Mouse (Mus musculus) mature B cell (primary cell): ENCODE data around the gene Nomo1.

Experiments
- in situ Hi-C: fragments of 300-500 bp; cut with MboI; formaldehyde crosslinking; loops from 2 replicates; pipeline ENCODE4 v1.14.3; 2019

Nomo1 gene

DNA sequence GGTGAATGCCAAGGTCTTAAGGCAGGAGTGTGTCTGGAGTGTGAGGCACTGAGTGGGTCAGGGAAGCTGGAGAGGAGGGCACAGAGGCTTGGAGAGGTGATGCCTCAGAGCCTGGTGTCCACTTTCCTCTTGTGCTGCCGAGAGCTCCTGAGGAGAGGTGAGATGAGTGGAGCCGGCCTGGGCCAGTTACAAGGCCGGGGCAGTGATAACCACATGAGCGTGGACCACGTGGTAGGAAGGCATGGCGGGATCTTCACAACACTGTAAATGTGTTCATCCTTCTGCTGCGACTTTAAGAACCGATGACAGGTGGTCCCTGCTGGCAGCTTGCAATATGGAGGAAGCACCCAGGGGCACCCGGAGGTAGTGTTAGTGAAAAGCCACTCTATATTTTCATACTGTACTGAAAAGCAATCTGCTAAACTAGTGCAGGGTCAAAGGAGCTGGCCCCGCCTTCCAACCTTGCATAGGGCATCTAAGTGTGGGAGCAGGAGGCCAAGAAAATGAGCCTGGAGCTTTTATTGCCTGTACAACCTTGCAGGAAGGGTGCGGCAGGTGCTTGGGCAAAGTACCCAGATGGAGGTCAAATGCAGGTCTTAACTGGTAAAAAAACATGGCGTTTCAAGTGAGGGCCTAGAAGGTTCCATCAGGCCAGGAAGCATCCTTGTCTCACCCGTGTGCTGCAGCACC lies 14.5 kb downstream of the Nomo1 start:
- in situ Hi-C loops, result no loop called here

GRCm38 (mm10) chr7:46049981-46050380 lies 16.5 kb downstream of the Nomo1 start:
- in situ Hi-C loops, result no loop called here

DNA sequence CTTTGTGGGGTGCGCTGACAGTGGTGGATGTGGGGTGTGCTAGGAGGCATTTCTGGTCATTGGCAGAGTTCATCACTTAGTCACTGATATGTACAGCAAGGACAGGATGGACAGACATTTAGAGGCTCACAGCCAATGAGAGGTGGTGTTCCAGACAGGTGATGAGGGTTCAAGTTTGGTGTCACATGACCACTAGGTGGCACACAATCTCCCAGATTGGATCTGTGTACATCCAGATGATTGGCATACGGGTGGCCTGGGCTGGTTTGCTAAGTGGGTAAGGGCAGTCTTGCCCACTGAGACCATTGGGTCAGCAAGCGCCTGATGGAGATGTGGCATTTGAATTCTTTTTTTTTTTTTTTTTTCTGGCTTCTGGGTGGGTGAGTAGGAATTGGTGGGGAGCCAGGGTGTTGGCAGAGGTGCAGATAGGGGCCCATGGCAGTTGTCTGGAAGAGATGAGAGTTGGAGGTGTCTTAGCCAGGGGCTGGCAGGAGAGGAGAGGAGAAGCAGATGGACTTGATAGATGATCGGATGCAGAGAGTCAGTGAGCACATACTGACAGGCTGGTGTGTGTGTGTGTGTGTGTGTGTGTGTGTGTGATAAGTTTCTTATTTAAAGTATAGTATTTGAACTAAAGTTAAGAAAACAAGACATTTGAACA lies 18.8 kb downstream of the Nomo1 start:
- in situ Hi-C loops, result no loop called here

DNA sequence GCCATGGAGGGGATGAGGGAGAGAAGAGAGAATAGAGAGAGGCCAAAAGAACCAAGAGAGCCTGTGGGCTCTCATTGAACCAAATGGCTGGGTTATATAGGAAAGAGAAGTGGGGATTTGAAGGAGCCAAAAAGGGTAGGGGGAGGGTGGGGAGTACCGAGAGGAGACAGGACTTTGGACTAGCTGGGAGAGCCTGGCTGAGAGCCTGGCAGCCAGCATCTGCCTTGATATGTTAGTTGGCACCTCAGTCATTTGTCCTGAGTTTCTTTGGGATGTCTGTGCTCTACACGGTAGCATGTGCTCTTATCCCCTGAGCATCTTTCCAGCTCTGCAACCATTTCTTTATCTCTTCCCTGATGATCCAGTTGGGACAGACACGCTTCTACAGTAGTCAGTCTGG lies 20.1 kb downstream of the Nomo1 start:
- in situ Hi-C loops, result no loop called here

- in situ Hi-C loops, result no loop called here
Measured at GRCm38 (mm10) chr7:46058882-46059281, 25.4 kb downstream of the Nomo1 start.

DNA sequence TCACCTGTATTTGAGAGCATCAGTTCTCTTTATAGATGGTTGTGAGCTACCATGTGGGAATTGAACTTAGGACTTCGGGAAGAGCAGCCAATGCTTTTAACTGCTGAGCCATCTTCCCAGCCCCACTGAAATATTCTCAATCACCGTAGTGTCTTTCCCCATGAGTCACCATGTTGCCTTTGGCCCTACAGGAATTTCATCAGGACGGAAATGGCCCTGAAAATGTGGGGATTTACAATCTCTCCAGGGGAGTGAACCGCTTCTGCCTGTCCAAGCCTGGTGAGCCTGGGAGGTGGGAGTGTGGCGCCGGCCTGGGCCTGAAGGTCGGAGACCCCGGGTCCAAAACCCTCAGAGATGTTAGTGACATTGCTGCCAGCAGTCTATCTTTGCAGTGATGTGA lies 27.2 kb downstream of the Nomo1 start:
- in situ Hi-C loops, result no loop called here

- in situ Hi-C loops, result no loop called here
Measured at GRCm38 (mm10) chr7:46061614-46062013, 28.1 kb downstream of the Nomo1 start.

DNA sequence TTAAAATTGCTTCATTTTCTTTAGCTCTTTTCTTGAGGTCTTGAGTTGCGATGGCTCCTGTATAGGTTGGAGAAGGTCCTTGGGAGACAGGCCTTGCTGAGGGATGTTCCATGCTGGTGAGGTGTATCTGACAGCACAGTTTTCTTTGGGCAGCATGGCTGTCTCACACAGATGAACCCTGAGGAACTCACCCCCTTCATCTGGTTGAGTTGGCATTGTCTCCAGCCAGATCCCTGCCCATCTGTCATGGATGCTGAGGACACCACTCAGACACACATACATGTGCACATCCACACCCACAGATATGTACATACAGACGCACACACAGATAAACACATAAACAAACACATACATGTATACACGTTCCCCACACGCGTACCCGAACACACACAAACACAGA lies 29.8 kb downstream of the Nomo1 start:
- in situ Hi-C loops, result no loop called here

DNA sequence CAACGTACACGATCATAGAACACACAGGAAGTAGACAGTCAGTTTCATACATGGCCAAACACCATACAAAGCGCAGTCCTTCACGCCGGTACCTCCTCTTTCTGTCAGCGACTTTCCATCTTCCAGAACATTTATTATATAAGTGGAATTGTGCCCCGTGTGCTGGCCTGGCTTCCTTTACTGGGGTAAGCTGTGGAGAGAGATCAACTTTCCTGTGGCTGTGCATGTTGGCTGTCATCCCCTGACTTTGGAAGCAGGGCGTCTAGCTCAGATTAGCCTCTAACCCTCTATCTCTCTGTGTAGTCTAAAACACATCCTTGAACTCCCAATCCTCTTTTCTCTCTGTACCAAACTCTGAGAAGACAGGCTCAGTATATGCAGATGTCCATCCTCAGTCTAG lies 35.3 kb downstream of the Nomo1 start:
- in situ Hi-C loops, result no loop called here

- in situ Hi-C loops, result no loop called here
Measured at GRCm38 (mm10) chr7:46076844-46077243, 43.3 kb downstream of the Nomo1 start.

GRCm38 (mm10) chr7:46077675-46078074 lies 44.2 kb downstream of the Nomo1 start:
- in situ Hi-C loops, result no loop called here

DNA sequence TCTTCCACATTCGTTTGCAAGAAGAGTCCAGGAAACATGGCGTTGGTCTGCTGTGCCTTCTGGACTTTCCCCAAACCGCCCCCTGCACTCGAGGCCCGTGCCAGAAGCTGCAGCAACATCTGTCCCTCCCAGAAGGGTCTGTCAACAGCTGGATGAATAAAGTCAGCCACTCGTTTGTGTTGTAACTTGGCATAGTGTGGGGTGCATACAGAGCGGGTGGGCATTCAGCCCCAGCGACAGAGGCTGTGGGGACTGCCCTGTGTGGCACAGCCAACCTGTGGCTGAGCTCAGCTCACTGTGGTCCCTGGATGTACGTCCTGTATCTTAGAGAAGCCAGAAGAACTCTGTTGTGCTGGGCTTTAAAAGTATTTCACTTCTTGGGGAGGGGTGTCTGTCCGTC lies 50.5 kb downstream of the Nomo1 start:
- in situ Hi-C loops, result no loop called here

DNA sequence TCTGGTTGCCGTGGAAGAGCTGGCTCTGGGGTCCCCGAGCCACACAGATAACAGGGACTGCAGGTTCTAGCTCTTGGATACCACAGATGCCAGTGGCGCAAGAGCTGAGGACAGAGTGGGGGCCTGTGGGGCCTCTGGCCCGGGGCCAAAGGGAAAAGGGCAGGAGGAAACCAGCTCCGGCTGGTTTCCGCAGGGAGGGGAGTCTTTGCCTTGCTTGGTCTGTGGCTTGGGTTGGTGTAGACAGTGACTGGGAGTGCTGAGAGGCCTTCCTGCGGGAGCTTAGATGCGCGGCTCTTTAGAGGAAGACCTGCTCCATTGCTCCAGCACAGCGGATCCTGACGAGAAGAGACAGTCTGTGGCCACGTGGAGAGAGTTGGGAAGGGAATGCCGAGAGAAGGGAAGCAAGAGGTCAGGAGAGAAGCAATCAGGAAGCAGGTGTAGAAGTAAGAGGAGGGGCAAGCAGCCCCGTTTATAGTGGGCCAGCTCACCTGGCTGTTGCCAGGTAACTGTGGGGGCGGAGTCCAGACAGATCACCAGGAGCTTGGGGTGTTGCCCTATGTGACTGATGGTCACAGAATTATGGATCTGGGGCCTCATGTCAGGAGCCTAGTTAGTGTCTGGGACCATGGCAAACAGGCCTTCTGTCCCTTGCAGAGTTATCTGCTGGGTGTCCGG lies 51.5 kb downstream of the Nomo1 start:
- in situ Hi-C loops, result no loop called here

DNA sequence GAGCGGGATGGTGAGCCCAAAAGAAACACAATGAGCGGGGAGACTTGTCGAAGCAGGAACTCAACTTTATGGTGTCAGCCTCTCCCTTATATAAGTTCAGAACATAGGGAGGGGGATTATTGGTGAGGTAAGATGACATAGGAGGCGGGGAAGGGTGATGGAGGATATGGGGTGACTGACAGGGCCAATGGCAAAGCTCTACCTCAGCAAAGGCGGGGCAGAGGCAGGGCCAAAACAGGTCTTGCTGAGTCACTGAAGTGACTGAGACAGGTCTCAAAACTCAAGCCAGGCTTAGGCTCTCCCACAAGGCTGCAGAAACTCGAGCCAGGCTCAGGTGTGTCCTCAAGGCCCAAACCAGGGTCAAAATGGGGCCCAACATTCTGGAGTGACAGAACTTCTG lies 52.9 kb downstream of the Nomo1 start:
- in situ Hi-C loops, result no loop called here

DNA sequence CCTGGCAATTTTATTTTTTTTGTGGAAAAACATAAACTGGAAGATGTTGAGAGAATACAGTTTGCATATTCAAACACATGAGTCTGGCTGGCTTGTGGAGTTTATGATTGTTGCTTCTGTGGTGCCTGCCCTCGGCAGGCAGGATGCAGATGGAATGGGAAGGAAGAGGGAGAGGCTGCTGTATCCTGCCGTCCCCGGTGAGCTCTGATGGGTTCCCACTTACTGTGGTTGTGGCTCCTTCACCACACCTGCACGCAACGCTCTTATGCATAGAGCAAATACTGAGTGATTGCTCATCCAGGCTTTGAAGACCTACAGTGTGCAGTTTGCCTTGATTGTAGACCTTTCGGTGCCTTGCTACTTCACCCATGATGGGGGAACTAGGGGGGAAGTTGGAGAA lies 54.7 kb downstream of the Nomo1 start:
- in situ Hi-C loops, result no loop called here

DNA sequence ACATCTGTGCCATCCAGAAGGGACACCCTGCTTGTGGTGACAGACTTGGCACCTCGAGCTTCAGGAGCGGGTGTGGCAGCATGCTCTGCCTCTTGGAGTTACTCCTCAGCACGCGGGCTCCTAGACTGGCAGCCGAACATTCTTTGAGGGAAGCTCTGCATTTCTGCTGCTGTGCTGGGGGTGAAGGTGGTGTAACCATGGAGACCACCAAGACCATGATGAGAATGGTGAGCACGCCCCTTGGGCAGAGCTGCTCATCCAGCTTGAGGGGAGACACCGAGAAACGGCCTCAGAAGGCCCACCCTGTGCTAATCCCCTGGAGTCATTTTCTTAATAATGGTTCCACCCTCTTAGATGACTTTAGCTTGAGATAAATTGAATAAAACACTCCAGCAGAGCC lies 59.3 kb downstream of the Nomo1 start:
- in situ Hi-C loops, result no loop called here

DNA sequence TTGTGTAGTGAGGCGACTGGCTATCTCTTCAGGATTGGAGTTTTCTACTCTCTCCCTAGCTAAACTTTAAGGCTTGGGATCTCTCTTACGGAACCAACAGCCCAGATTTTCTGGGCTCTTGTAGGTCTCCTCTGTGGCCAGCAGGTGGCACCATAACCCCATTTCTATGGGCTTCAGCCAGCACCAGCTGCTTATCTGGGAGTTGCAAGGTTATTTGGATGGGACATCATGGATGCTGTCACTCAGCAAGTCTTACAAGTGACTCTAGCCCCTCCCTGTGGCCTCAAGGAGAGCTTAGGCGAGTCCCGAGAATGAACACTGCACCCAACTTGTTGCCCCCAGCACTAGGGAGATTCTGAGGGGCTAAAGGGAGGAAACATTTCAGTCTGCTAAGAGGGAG lies 62.6 kb downstream of the Nomo1 start:
- in situ Hi-C loops, result no loop called here

- in situ Hi-C loops, result no loop called here
Measured at GRCm38 (mm10) chr7:46097319-46097783, 63.9 kb downstream of the Nomo1 start.

GRCm38 (mm10) chr7:46098221-46098918 lies 64.9 kb downstream of the Nomo1 start:
- in situ Hi-C loops, result no loop called here

DNA sequence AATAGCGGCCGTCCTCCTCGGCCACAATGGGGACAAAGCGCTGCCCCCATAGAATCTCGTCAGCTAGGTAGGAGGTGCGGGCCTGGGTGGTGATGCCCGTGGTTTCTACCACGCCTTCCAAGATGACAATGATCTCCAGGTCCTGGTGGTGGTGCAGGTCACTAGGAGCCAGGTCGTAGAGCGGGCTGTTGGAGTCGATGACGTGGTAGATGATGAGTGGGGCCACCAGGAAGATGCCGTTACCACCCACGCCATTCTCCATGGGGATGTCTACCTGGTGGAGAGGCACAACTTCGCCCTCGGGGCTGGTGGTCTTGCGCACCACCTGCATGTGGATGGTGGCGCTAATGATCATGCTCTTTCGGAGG lies 65.4 kb downstream of the Nomo1 start:
- in situ Hi-C loops, result no loop called here

GRCm38 (mm10) chr7:46099682-46100081 lies 66.2 kb downstream of the Nomo1 start:
- in situ Hi-C loops, result no loop called here

GRCm38 (mm10) chr7:46100563-46100962 lies 67.1 kb downstream of the Nomo1 start, which contains the start of gene Kcnj11:
Gene Kcnj11 (minus strand): TSS chr7:46100764.
- in situ Hi-C loops, result no loop called here
